Mouse (Mus musculus) ES-E14 (cell line): ENCODE measurements at regions not wholly inside any gene's neighbourhood (a gene's known extent, or its start where the extent isn't known, plus 50 kb on each side); places are given as distances from the start of the nearest gene placed in this dataset.

Experiments
- DNase-seq: peaks from one replicate; pipeline ENCODE4 v3.0.0-alpha.2; 2013; ENCODE audit warnings: low read depth, low spot score
- H3K27ac ChIP-seq: 2 replicates; pipeline ENCODE4 v1.5.1; 2012; ENCODE audit warnings: low read depth, mild to moderate bottlenecking, low read length, moderate library complexity, mixed read lengths; ENCODE audit not compliant: poor library complexity, insufficient read depth, severe bottlenecking
- H3K36me3 ChIP-seq: 2 replicates; pipeline ENCODE4 v1.6.1; 2012; ENCODE audit warnings: mild to moderate bottlenecking, low read length, moderate library complexity, mixed read lengths; ENCODE audit not compliant: control insufficient read depth, poor library complexity, insufficient read depth, severe bottlenecking
- H3K4me1 ChIP-seq, 2 experiments: fragments of 150-350 bp in 1 of 2; sonication (generic) in 1 of 2; 2 replicates each; pipeline ENCODE4 v1.6.1; 2012; ENCODE audit warnings: low read length in 2 of 2, mild to moderate bottlenecking in 1 of 2, mixed read lengths in 1 of 2; ENCODE audit not compliant: control insufficient read depth in 2 of 2, insufficient read depth in 2 of 2, poor library complexity in 1 of 2
- H3K4me3 ChIP-seq, 2 experiments: fragments of 150-350 bp in 1 of 2; sonication (generic) in 1 of 2; 2 replicates each; pipeline ENCODE4 v1.5.1; 2012; ENCODE audit warnings: low read length in 2 of 2, low read depth in 1 of 2, mild to moderate bottlenecking in 1 of 2, mixed read lengths in 1 of 2; ENCODE audit not compliant: insufficient read depth in 1 of 2, poor library complexity in 1 of 2, severe bottlenecking in 1 of 2
- H3K9ac ChIP-seq: 2 replicates; pipeline ENCODE4 v1.6.1; 2012; ENCODE audit warnings: low read depth, mild to moderate bottlenecking, low read length, mixed read lengths; ENCODE audit not compliant: poor library complexity, insufficient read depth, severe bottlenecking
- H3K9me3 ChIP-seq: fragments of 150-350 bp; sonication (generic); 2 replicates; pipeline ENCODE4 v1.6.1; 2012; ENCODE audit warnings: low read depth, mild to moderate bottlenecking, low read length; ENCODE audit not compliant: control insufficient read depth, insufficient read depth
- CHD2 ChIP-seq: IDR thresholded peaks from 2 replicates; pipeline ENCODE4 v1.6.1; 2014; ENCODE audit warnings: mild to moderate bottlenecking, low read depth, low read length, inconsistent platforms
- HCFC1 ChIP-seq: IDR thresholded peaks from 2 replicates; pipeline ENCODE4 v1.6.1; 2012; ENCODE audit warnings: low read length, inconsistent platforms, borderline replicate concordance; ENCODE audit not compliant: insufficient read depth
- MAFK ChIP-seq: IDR thresholded peaks from 2 replicates; pipeline ENCODE4 v1.6.1; 2014; ENCODE audit warnings: mild to moderate bottlenecking, low read depth, low read length, inconsistent platforms; ENCODE audit not compliant: insufficient read depth
- ZC3H11A ChIP-seq: IDR thresholded peaks from 2 replicates; pipeline ENCODE4 v1.6.1; 2012; ENCODE audit warnings: low read depth, mild to moderate bottlenecking, inconsistent platforms, low read length, borderline replicate concordance
- ZNF384 ChIP-seq: IDR thresholded peaks from 2 replicates; pipeline ENCODE4 v1.6.1; 2012; ENCODE audit warnings: low read depth, low read length, inconsistent platforms
- in situ Hi-C, 2 experiments: fragments of 600-800 bp; cut with MboI; formaldehyde crosslinking; loops; one replicate each; pipeline ENCODE4 v1.15.1; 2025; ENCODE audit warnings: low sequenced_read_pairs in 2 of 2, inconsistent platforms in 1 of 2; ENCODE audit not compliant: unreplicated experiment in 2 of 2

DNA sequence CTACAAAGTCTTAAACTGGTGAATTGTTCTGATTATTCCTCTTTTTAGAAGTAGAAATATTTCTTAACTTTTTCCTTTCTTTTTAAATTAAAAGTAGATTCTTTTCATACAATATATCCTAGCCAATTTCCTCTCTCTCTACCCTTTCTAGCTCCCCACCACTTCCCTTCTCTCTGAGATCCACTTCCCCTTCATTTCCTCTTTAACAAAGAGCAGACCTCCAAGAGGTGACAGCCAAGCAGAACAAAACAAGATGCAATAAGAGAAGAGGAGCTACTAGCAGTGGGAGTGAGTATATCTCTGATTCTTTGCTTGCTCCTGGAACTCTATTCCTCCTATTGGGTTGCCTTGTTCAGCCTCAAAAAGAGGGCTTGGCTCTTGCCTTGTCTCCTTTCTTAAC, 203.7 kb downstream of the Gm9733 start:
- no peak for DNase-seq
- Histone ChIP-seq H3K4me3 (no peak overlapping the region), H3K36me3 (no peaks in the 10 kb centered on the region), H3K9me3 (no peaks in the 10 kb centered on the region), H3K27ac (no peak overlapping the region), H3K4me1 (no peaks in the 10 kb centered on the region), H3K9ac (no peak overlapping the region)
- in situ Hi-C loops: no loop called here
- TF ChIP-seq ZC3H11A (no peak), ZNF384 (no peak), MAFK (no peak), HCFC1 (no peak), CHD2 (no peak)

DNA sequence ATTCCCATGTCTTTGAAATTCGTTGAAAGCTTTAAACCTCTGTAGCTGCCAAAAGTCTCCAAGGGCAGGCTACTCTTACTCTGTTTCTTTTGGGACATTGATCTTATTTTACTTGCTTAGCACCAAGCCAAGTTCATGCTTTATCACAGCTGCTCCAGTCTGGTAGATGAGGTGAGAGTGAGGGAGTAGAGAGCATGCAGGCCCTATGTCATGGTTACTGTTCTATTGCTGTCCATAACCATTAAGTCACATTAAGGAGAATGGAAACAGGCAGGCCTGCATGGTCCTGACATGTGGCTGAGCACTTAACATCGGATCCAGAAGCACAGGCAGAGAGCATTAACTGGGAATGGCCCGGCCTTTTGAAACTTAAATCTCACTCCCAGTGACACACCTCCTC, 203.1 kb downstream of the Gm9733 start:
- Histone ChIP-seq H3K4me1 (no peaks in the 10 kb centered on the region), H3K27ac (no peak overlapping the region), H3K4me3 (no peak overlapping the region), H3K9me3 (no peaks in the 10 kb centered on the region), H3K9ac (no peak overlapping the region), H3K36me3 (no peaks in the 10 kb centered on the region)
- in situ Hi-C loops: no loop called here
- no peak for TF ChIP-seq CHD2
- no peak for TF ChIP-seq MAFK
- no peak for TF ChIP-seq ZNF384
- no peak for TF ChIP-seq ZC3H11A
- TF ChIP-seq HCFC1: no peak
- no peak for DNase-seq

DNA sequence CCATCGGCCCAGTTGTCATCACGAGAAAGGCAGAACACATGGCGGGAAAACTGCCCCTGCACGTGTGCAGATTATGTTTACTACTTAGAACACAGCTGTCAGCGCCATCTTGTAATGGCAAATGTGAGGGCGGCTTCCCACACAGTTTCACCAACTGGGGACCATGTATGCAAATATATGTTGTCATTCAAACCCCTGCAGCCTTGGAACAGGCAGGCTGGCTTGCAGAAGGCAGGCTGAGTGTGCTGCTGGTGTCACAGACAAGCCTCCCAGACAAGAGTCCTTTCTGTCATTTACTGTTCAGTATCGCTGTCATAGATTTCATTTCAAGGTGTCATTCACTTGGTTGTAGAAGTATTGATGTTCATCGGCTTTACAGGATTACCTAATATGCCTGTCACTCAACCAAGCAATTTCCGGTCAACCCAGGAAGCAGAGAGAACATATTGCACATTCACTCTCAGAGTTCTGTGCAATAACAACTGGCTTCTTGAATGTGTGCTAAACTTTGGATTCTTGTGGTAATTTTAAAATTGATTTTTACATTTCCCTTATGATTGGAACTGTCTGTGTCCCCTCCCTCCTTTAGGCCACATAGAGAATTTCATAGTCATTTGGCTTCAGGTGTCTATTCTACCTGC, 202.3 kb downstream of the Gm9733 start:
- Histone ChIP-seq H3K36me3 (no peaks in the 10 kb centered on the region), H3K4me1 (no peaks in the 10 kb centered on the region), H3K4me3 (no peak overlapping the region), H3K27ac (no peak overlapping the region), H3K9me3 (no peaks in the 10 kb centered on the region), H3K9ac (no peak overlapping the region)
- TF ChIP-seq HCFC1 (no peak), CHD2 (no peak), ZC3H11A (no peak), ZNF384 (no peak), MAFK (no peak)
- DNase-seq: no peak
- in situ Hi-C loops: no loop called here

DNA sequence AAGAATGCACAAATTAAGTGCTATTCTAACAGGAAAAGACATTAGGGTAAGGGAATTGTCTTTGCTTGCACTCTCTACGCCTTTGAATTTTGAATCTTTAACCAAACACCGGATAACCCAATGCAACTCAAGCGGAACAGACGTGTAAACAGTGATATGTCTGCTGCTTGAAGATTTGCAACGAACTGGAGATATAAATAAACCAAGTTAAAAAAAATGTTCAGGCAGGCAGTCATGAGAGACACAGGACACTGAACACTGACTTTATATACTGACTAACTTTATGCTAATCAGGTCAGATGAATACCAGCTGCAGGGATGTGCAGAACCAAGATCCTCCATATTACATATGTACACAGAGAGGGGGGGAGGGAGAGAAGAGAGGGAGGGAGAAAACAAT, 200.0 kb downstream of the Gm9733 start:
- DNase-seq: no peak
- H3K4me1 ChIP-seq: no peaks in the 10 kb centered on the region
- H3K9me3 ChIP-seq: no peaks in the 10 kb centered on the region
- H3K27ac ChIP-seq: no peak overlapping the region
- H3K9ac ChIP-seq: no peak overlapping the region
- H3K36me3 ChIP-seq: no peaks in the 10 kb centered on the region
- in situ Hi-C loops: no loop called here
- no peak overlapping the region for H3K4me3 ChIP-seq
- TF ChIP-seq MAFK (no peak), ZNF384 (no peak), CHD2 (no peak), HCFC1 (no peak), ZC3H11A (no peak)

DNA sequence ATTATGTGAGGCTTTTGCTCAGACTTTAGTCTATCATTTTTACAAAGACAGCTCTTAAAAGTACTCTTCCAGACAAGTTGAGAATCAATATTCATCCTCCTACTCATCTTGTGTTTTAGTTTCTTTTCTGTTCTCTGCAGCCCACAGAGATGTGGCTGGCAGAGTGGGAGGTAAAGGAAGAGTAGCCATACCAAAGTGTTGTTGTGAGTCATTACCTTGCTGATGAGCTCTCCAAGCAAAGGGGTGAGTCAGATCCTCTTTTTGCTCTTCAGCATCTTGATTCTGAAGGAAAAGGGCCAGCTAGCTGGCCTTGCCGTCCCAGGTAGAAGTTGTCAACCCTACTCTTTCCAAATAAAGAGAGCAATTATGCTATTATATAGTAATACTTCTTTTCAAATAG, 192.6 kb downstream of the Gm9733 start:
- in situ Hi-C loops: no loop called here
- no peak for TF ChIP-seq ZNF384
- no peak for TF ChIP-seq ZC3H11A
- TF ChIP-seq MAFK: no peak
- TF ChIP-seq HCFC1: no peak
- TF ChIP-seq CHD2: no peak
- no peak overlapping the region for H3K9ac ChIP-seq

More for the DNA sequence above, 192.6 kb downstream of the Gm9733 start:
- Histone ChIP-seq H3K9me3 (no peaks in the 10 kb centered on the region), H3K36me3 (no peaks in the 10 kb centered on the region), H3K4me3 (no peak overlapping the region), H3K27ac (no peak overlapping the region), H3K4me1 (no peaks in the 10 kb centered on the region)
- no peak for DNase-seq
